Mouse (Mus musculus): Measurements from ENCODE around the gene Zbtb43.

DNA sequence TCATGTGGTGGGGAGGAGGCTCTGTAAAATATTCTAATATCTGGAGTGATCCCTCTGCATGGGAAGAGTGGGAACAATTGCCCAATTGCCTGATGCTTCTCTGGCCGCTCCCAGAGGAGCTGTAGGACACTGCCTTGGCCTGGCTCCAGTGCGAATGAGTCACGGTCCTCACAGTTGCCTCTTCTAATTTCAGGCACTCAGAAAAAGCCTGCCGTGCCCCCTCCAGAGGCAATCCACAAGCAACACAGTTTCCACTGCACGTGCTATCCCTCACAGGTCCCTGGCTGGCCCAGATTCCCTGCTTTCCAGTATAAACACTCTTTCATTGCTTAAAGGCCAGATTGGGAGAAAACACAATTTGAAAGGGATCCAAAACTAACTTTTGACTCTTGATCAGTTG, 24.0 kb downstream of the Zbtb43 start:
- TF ChIP-seq POLR2A (IDR thresholded peaks at IDR 0.05; ENCODE audit: low read depth, low read length) (no peak), CTCF (IDR thresholded peaks at IDR 0.05; ENCODE audit: extremely low read depth, insufficient read depth, insufficient read length, insufficient replicate concordance) (no peak)
